Mouse (Mus musculus): ENCODE measurements around the gene Nr6a1. TPM values are rescaled to one million over a fixed set of nuclear protein-coding genes. Genes with fewer than 3 reads are reported as not detected.

The Nr6a1 gene
- total RNA-seq, 1 experiment from 2014 or later = 3.2 TPM

DNA sequence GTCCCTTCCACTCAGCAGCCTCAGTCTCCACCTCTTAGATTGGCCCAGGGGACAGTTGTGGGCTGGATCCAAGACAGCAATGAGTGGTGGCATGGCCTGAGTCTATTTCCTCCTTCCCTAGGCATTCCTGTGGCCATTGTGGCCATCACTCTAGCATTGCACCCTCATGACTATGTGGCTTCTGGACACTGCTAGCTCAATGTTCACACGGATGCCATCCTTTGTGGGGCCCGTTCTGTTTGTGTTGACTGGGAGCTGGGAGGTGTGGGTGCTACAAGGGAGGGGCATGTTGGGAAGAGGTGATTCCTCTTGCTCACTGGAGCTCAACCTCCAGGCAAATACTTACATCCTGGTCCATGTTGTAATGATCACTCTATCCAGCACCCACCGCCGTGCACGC, 245.3 kb downstream of the Nr6a1 start:
- ATAC-seq (replicated peaks in 1 of 2; ENCODE audit: insufficient read depth in 1 of 2, low FRiP score in 2 of 2, low TSS enrichment in 1 of 2, low read depth in 1 of 2, poor library complexity in 2 of 2, severe bottlenecking in 2 of 2) = no peak

DNA sequence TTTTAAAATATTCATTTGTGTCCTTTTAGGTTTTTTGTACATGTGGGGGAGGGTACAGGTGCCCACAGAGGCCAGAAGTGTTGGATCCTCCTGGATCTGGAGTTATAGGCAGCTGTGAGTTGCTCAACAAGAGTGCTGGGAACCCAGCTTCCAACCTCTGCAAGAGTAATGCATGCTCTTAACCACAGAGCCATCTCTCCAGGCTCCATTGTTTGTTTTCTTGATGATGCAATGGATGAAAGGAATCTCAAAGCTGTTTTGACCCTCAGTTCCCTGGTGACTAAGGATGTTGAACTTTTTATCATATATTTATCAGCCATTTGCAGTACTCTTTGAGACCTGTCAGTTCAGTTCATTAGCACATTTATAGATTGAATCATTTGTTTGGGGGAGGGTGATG, 248.5 kb downstream of the Nr6a1 start:
- ATAC-seq (replicated peaks in 1 of 2; ENCODE audit: insufficient read depth in 1 of 2, low FRiP score in 2 of 2, low TSS enrichment in 1 of 2, low read depth in 1 of 2, poor library complexity in 2 of 2, severe bottlenecking in 2 of 2) = no peak

DNA sequence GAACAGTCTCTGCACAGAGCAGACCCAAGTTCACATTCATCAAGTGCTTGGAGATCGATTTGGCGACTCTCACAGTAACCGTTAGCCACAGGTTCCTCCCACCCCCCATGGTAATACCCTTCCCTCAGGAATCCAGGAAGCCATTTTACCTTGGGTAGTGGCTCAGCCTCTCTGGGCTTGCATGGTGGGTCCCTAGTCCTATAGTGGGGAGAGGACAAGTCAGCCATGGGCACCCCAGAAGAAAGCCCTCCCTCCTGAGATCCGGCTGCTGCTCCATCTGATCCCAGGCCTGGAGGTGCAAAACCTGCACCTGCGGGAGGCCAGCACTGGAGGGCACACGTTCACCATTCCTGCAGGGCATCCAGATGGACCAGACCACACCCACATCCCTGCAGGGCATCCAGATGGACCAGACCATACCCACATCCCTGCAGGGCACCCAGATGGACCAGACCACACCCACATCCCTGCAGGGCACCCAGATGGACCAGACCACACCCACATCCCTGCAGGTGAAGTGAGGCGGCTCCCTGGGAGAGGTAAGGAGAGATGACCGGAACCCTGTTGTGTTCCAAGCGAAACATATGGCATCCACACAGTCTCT, 252.0 kb downstream of the Nr6a1 start:
- no peak for ATAC-seq (replicated peaks in 1 of 2; ENCODE audit: insufficient read depth in 1 of 2, low FRiP score in 2 of 2, low TSS enrichment in 1 of 2, low read depth in 1 of 2, poor library complexity in 2 of 2, severe bottlenecking in 2 of 2)

Other genes with a start within 250 kb of the Nr6a1 start
- gene Nr5a1, start 213.1 kb downstream of the Nr6a1 start, total RNA-seq (2017) = not detected in 2 replicates
- gene Olfml2a, start 4.3 kb upstream of the Nr6a1 start, total RNA-seq (2017) = 0.25 TPM in 1 of 2 replicates, not detected in the other
- gene Wdr38, start 69.8 kb upstream of the Nr6a1 start, total RNA-seq (2017) = 0.44 and 0.65 TPM in 2 replicates
- 61.2 and 64.3 TPM in 2 replicates for gene Arpc5l, start 77.7 kb upstream of the Nr6a1 start, total RNA-seq (2017)
- gene Rpl35, start 77.9 kb upstream of the Nr6a1 start, total RNA-seq (2017) = 1,207 and 1,504 TPM in 2 replicates
- 27.3 and 33.0 TPM in 2 replicates for gene Golga1, start 137.9 kb upstream of the Nr6a1 start, total RNA-seq (2017)

Data from hematopoietic stem cell, adult 5-6 weeks (primary cell).